Mouse (Mus musculus) limb, embryonic 10.5 days (tissue): ENCODE data around the gene Prkce. TPM values are rescaled to one million over a fixed set of nuclear protein-coding genes. Genes with fewer than 3 reads are reported as not detected.

ENCODE experiments used
- DNase-seq: peaks from one replicate; pipeline ENCODE4 v3.0.0-alpha.2; 2017; ENCODE audit warnings: low spot score
- H3K27ac ChIP-seq: fragments of 300-500 bp; sonication (generic); 2 replicates; pipeline ENCODE4 v1.5.1; 2016; ENCODE audit warnings: mild to moderate bottlenecking
- H3K27me3 ChIP-seq: fragments of 300-500 bp; sonication (generic); 2 replicates; pipeline ENCODE4 v1.6.1; 2016; ENCODE audit warnings: low read depth, mild to moderate bottlenecking; ENCODE audit not compliant: poor library complexity, severe bottlenecking
- H3K36me3 ChIP-seq: fragments of 300-500 bp; sonication (generic); 2 replicates; pipeline ENCODE4 v1.6.1; 2016; ENCODE audit warnings: mild to moderate bottlenecking, moderate library complexity
- H3K4me1 ChIP-seq: fragments of 300-500 bp; sonication (generic); 2 replicates; pipeline ENCODE4 v1.6.1; 2016
- H3K4me3 ChIP-seq: fragments of 300-500 bp; sonication (generic); 2 replicates; pipeline ENCODE4 v1.5.1; 2016; ENCODE audit warnings: mild to moderate bottlenecking, moderate library complexity
- H3K9me3 ChIP-seq: fragments of 300-500 bp; sonication (generic); replicated peaks from 2 replicates; pipeline ENCODE4 v1.6.1; 2016; ENCODE audit warnings: mild to moderate bottlenecking
- WGBS: fragments of 180-500 bp; shearing (Covaris S2); methylation state at CpG from one replicate; pipeline ENCODE4 v1.1.7; 2016; 5-methylcytosine and 5-hydroxymethylcytosine counted together
- polyA plus RNA-seq: library from polyadenylated mRNA; unstranded; fragments of >200 nt; fragmentation: Nextera tagmentation; extraction: Ambion mirVana; gene quantifications from 2 replicates; pipeline ENCODE4 v1.2.1, GENCODE M21; 2016

Gene Prkce
- polyA plus RNA-seq, 1 experiment from 2014 or later, result 4.9 TPM

- Histone ChIP-seq H3K36me3 (no peaks in the 10 kb centered on the region), H3K27ac (no peak overlapping the region), H3K27me3 (no peaks in the 10 kb centered on the region), H3K9me3 (no peaks in the 10 kb centered on the region), H3K4me1 (0 out of 2 replicates have a peak, but pooled peaks cover under 1% of the 10 kb centered on the region), H3K4me3 (no peak overlapping the region)
- DNase-seq, result no peak
- WGBS, result 71% methylated on average over 10 of the region's 10 CpGs
These were observed 311.8 kb downstream of the Prkce start for GRCm38 (mm10) chr17:86479406-86479805.

- Histone ChIP-seq H3K4me1 (0 out of 2 replicates have a peak, but pooled peaks cover 4% of the 10 kb centered on the region), H3K36me3 (no peaks in the 10 kb centered on the region), H3K27me3 (no peaks in the 10 kb centered on the region), H3K4me3 (no peak overlapping the region), H3K27ac (no peak overlapping the region), H3K9me3 (no peaks in the 10 kb centered on the region)
- no peak for DNase-seq
- WGBS, result 96% methylated on average over 10 of the region's 10 CpGs
These were observed 315.1 kb downstream of the Prkce start for GRCm38 (mm10) chr17:86482675-86483074.

GRCm38 (mm10) chr17:86484087-86484737 lies 316.6 kb downstream of the Prkce start:
- H3K9me3 ChIP-seq, result no peaks in the 10 kb centered on the region
- no peak overlapping the region for H3K27ac ChIP-seq
- H3K27me3 ChIP-seq, result no peaks in the 10 kb centered on the region
- no peaks in the 10 kb centered on the region for H3K36me3 ChIP-seq
- no peak overlapping the region for H3K4me3 ChIP-seq
- DNase-seq, result peak; percentile 83
- 0 out of 2 replicates have a peak, but pooled peaks cover 4% of the 10 kb centered on the region for H3K4me1 ChIP-seq
- WGBS, result 15% methylated on average over 3 of the region's 3 CpGs

- DNase-seq, result no peak
- Histone ChIP-seq H3K36me3 (no peaks in the 10 kb centered on the region), H3K27me3 (no peaks in the 10 kb centered on the region), H3K9me3 (no peaks in the 10 kb centered on the region), H3K4me3 (no peak overlapping the region), H3K4me1 (0 out of 2 replicates have a peak, but pooled peaks cover 4% of the 10 kb centered on the region), H3K27ac (no peak overlapping the region)
- WGBS, result 93% methylated on average over 5 of the region's 5 CpGs
These were observed 319.1 kb downstream of the Prkce start for GRCm38 (mm10) chr17:86486657-86487056.

- no peaks in the 10 kb centered on the region for H3K36me3 ChIP-seq
- no peak overlapping the region for H3K4me3 ChIP-seq
- 87% methylated on average over 3 of the region's 3 CpGs for WGBS
- H3K4me1 ChIP-seq, result 0 out of 2 replicates have a peak, but pooled peaks cover 4% of the 10 kb centered on the region
- no peak for DNase-seq
- no peak overlapping the region for H3K27ac ChIP-seq
- H3K27me3 ChIP-seq, result no peaks in the 10 kb centered on the region
- H3K9me3 ChIP-seq, result no peaks in the 10 kb centered on the region
These were observed 319.9 kb downstream of the Prkce start for GRCm38 (mm10) chr17:86487450-86487849.

GRCm38 (mm10) chr17:86489827-86490226 lies 322.2 kb downstream of the Prkce start:
- H3K27me3 ChIP-seq, result no peaks in the 10 kb centered on the region
- no peaks in the 10 kb centered on the region for H3K9me3 ChIP-seq
- no peak overlapping the region for H3K27ac ChIP-seq
- H3K36me3 ChIP-seq, result no peaks in the 10 kb centered on the region
- WGBS, result 94% methylated on average over 10 of the region's 10 CpGs
- H3K4me1 ChIP-seq, result peaks cover 11% of the 10 kb centered on the region
- no peak for DNase-seq
- H3K4me3 ChIP-seq, result no peak overlapping the region

GRCm38 (mm10) chr17:86492376-86492775 lies 324.8 kb downstream of the Prkce start:
- Histone ChIP-seq H3K27me3 (no peaks in the 10 kb centered on the region), H3K36me3 (no peaks in the 10 kb centered on the region), H3K27ac (no peak overlapping the region), H3K9me3 (no peaks in the 10 kb centered on the region), H3K4me1 (peaks cover 12% of the 10 kb centered on the region), H3K4me3 (no peak overlapping the region)
- DNase-seq, result no peak
- WGBS, result 89% methylated on average over 7 of the region's 7 CpGs

GRCm38 (mm10) chr17:86493891-86494420 lies 326.4 kb downstream of the Prkce start:
- DNase-seq, result no peak
- Histone ChIP-seq H3K27me3 (no peaks in the 10 kb centered on the region), H3K27ac (peak overlapping the region; percentile 26; the same call in 1 of the 2 replicates), H3K36me3 (0 out of 2 replicates have a peak, but pooled peaks cover 3% of the 10 kb centered on the region), H3K4me3 (no peak overlapping the region), H3K9me3 (no peaks in the 10 kb centered on the region), H3K4me1 (peaks cover 27% of the 10 kb centered on the region)
- 63% methylated on average over 8 of the region's 8 CpGs for WGBS

- 0 out of 2 replicates have a peak, but pooled peaks cover 3% of the 10 kb centered on the region for H3K36me3 ChIP-seq
- H3K4me3 ChIP-seq, result no peak overlapping the region
- H3K27ac ChIP-seq, result no peak overlapping the region
- H3K9me3 ChIP-seq, result no peaks in the 10 kb centered on the region
- no peak for DNase-seq
- peaks cover 32% of the 10 kb centered on the region for H3K4me1 ChIP-seq
- no peaks in the 10 kb centered on the region for H3K27me3 ChIP-seq
- 86% methylated on average over 6 of the region's 6 CpGs for WGBS
These were observed 326.9 kb downstream of the Prkce start for GRCm38 (mm10) chr17:86494494-86494893.

GRCm38 (mm10) chr17:86494895-86495294 lies 327.3 kb downstream of the Prkce start:
- Histone ChIP-seq H3K27me3 (no peaks in the 10 kb centered on the region), H3K4me3 (no peak overlapping the region), H3K27ac (no peak overlapping the region), H3K36me3 (0 out of 2 replicates have a peak, but pooled peaks cover 3% of the 10 kb centered on the region), H3K9me3 (no peaks in the 10 kb centered on the region), H3K4me1 (peaks cover 36% of the 10 kb centered on the region)
- DNase-seq, result no peak
- 71% methylated on average over 6 of the region's 6 CpGs for WGBS

- peaks cover 42% of the 10 kb centered on the region for H3K4me1 ChIP-seq
- 0 out of 2 replicates have a peak, but pooled peaks cover 3% of the 10 kb centered on the region for H3K36me3 ChIP-seq
- 90% methylated on average over 9 of the region's 9 CpGs for WGBS
- H3K27me3 ChIP-seq, result no peaks in the 10 kb centered on the region
- no peak overlapping the region for H3K4me3 ChIP-seq
- H3K27ac ChIP-seq, result no peak overlapping the region
- DNase-seq, result peak; percentile 54
- H3K9me3 ChIP-seq, result no peaks in the 10 kb centered on the region
These were observed 328.7 kb downstream of the Prkce start for GRCm38 (mm10) chr17:86496123-86496771.

GRCm38 (mm10) chr17:86497302-86497701 lies 329.7 kb downstream of the Prkce start:
- no peak overlapping the region for H3K4me3 ChIP-seq
- peaks cover 42% of the 10 kb centered on the region for H3K4me1 ChIP-seq
- DNase-seq, result no peak
- no peak overlapping the region for H3K27ac ChIP-seq
- WGBS, result 75% methylated on average over 4 of the region's 4 CpGs
- no peaks in the 10 kb centered on the region for H3K9me3 ChIP-seq
- no peaks in the 10 kb centered on the region for H3K27me3 ChIP-seq
- H3K36me3 ChIP-seq, result 0 out of 2 replicates have a peak, but pooled peaks cover 3% of the 10 kb centered on the region
